Mouse (Mus musculus) neural tube, embryonic 11.5 days (tissue): ENCODE data around the gene Sectm1b. TPM values are rescaled to one million over a fixed set of nuclear protein-coding genes. Genes with fewer than 3 reads are reported as not detected.
"Not testable (repeated sequence)": the region's sequence is repeated elsewhere in the genome, so short reads cannot be mapped to it uniquely, and the experiment has no call there.

Source experiments
- ATAC-seq: fragments of 200-750 bp; cut with Nextera tagmentation; 2 replicates; pipeline ENCODE4 v1.8.0; 2017; ENCODE audit warnings: moderate number of reproducible peaks, mild to moderate bottlenecking, moderate TSS enrichment, moderate library complexity; ENCODE audit not compliant: insufficient read depth, low FRiP score, low TSS enrichment
- DNase-seq: peaks from one replicate; pipeline ENCODE4 v3.0.0-alpha.2; 2015; ENCODE audit warnings: low spot score
- H3K27ac ChIP-seq: fragments of 300-500 bp; sonication (generic); 2 replicates; pipeline ENCODE4 v1.5.1; 2014; ENCODE audit warnings: low read depth, mild to moderate bottlenecking, low read length
- H3K27me3 ChIP-seq: fragments of 300-500 bp; sonication (generic); 2 replicates; pipeline ENCODE4 v1.6.1; 2014; ENCODE audit warnings: mild to moderate bottlenecking, low read length, mixed read lengths; ENCODE audit not compliant: control insufficient read depth, insufficient read depth
- H3K36me3 ChIP-seq: fragments of 300-500 bp; sonication (generic); 2 replicates; pipeline ENCODE4 v1.6.1; 2014; ENCODE audit warnings: mild to moderate bottlenecking, low read length, moderate library complexity, mixed read lengths; ENCODE audit not compliant: control insufficient read depth, insufficient read depth
- H3K4me1 ChIP-seq: fragments of 300-500 bp; sonication (generic); 2 replicates; pipeline ENCODE4 v1.6.1; 2014; ENCODE audit warnings: low read length, mixed read lengths; ENCODE audit not compliant: control insufficient read depth, insufficient read depth
- H3K4me2 ChIP-seq: fragments of 300-500 bp; sonication (generic); 2 replicates; pipeline ENCODE4 v1.6.1; 2014; ENCODE audit warnings: low read depth, mild to moderate bottlenecking, moderate library complexity
- H3K4me3 ChIP-seq: fragments of 300-500 bp; sonication (generic); 2 replicates; pipeline ENCODE4 v1.5.1; 2014; ENCODE audit warnings: low read depth, low read length
- H3K9ac ChIP-seq: fragments of 300-500 bp; sonication (generic); 2 replicates; pipeline ENCODE4 v1.6.1; 2014; ENCODE audit warnings: mild to moderate bottlenecking, low read length
- H3K9me3 ChIP-seq: fragments of 300-500 bp; sonication (generic); 2 replicates; pipeline ENCODE4 v1.6.1; 2016; ENCODE audit warnings: low read length; ENCODE audit not compliant: control insufficient read depth
- WGBS: fragments of 180-500 bp; shearing (Covaris S2); extraction: QIAGEN DNeasy Blood & Tissue Kit; methylation state at CpG from one replicate; pipeline ENCODE4 v1.1.7; 2014; 5-methylcytosine and 5-hydroxymethylcytosine counted together
- polyA plus RNA-seq: library from polyadenylated mRNA; unstranded; fragments of >200 nt; fragmentation: Nextera tagmentation; extraction: Ambion mirVana; gene quantifications from 2 replicates; pipeline ENCODE4 v1.2.1, GENCODE M21; 2014

Sectm1b gene
- polyA plus RNA-seq, 1 experiment from 2014 or later, result not detected

GRCm38 (mm10) chr11:121082250-121082649, 18.9 kb upstream of the Sectm1b start:
- no peak overlapping the region for H3K4me2 ChIP-seq
- H3K27ac ChIP-seq, result no peak overlapping the region
- H3K9me3 ChIP-seq, result no peaks in the 10 kb centered on the region
- ATAC-seq, result no peak
- H3K4me1 ChIP-seq, result no peaks in the 10 kb centered on the region
- 85% methylated on average over 3 of the region's 3 CpGs for WGBS
- H3K9ac ChIP-seq, result no peak overlapping the region
- no peak overlapping the region for H3K4me3 ChIP-seq
- no peaks in the 10 kb centered on the region for H3K36me3 ChIP-seq
- DNase-seq, result no peak
- H3K27me3 ChIP-seq, result no peaks in the 10 kb centered on the region

- DNase-seq, result no peak
- Histone ChIP-seq H3K4me1 (no peaks in the 10 kb centered on the region), H3K4me2 (no peak within 1 kb of the TSS), H3K9ac (no peak within 1 kb of the TSS), H3K9me3 (no peaks in the 10 kb centered on the region), H3K27ac (no peak within 1 kb of the TSS), H3K36me3 (no peaks in the 10 kb centered on the region), H3K4me3 (no peak within 1 kb of the TSS), H3K27me3 (no peaks in the 10 kb centered on the region)
- 81% methylated on average over 3 of the region's 3 CpGs for WGBS
- no peak for ATAC-seq
These were observed 17.8 kb upstream of the Sectm1b start, which contains the start of gene Sectm1a for GRCm38 (mm10) chr11:121081120-121081519. Gene Sectm1a, minus strand, starts transcription at chr11:121081220.

GRCm38 (mm10) chr11:121080330-121080729, 17.0 kb upstream of the Sectm1b start:
- Histone ChIP-seq H3K36me3 (no peaks in the 10 kb centered on the region), H3K27ac (no peak overlapping the region), H3K4me1 (no peaks in the 10 kb centered on the region), H3K27me3 (no peaks in the 10 kb centered on the region), H3K4me3 (no peak overlapping the region), H3K4me2 (no peak overlapping the region), H3K9me3 (no peaks in the 10 kb centered on the region), H3K9ac (no peak overlapping the region)
- no peak for ATAC-seq
- no peak for DNase-seq
- WGBS, result 93% methylated on average over 8 of the region's 8 CpGs

- Histone ChIP-seq H3K27ac (no peak overlapping the region), H3K9me3 (no peaks in the 10 kb centered on the region), H3K9ac (no peak overlapping the region), H3K27me3 (no peaks in the 10 kb centered on the region), H3K36me3 (no peaks in the 10 kb centered on the region), H3K4me1 (no peaks in the 10 kb centered on the region), H3K4me2 (no peak overlapping the region), H3K4me3 (no peak overlapping the region)
- WGBS, result 77% methylated on average over 5 of the region's 5 CpGs
- DNase-seq (no peak), ATAC-seq (no peak)
These were observed 12.3 kb upstream of the Sectm1b start for GRCm38 (mm10) chr11:121075655-121076054.

- ATAC-seq, H3K27ac ChIP-seq, H3K9me3 ChIP-seq, H3K4me2 ChIP-seq, H3K36me3 ChIP-seq, H3K4me1 ChIP-seq, DNase-seq, H3K4me3 ChIP-seq, H3K27me3 ChIP-seq, H3K9ac ChIP-seq: not testable (repeated sequence)
- 92% methylated on average over 11 of the region's 16 CpGs for WGBS
These were observed 6.3 kb upstream of the Sectm1b start for GRCm38 (mm10) chr11:121069662-121070061.

GRCm38 (mm10) chr11:121067895-121068294, 4.5 kb upstream of the Sectm1b start:
- H3K9me3 ChIP-seq, result no peaks in the 10 kb centered on the region
- DNase-seq, result no peak
- no peak overlapping the region for H3K4me3 ChIP-seq
- no peaks in the 10 kb centered on the region for H3K4me1 ChIP-seq
- no peak overlapping the region for H3K4me2 ChIP-seq
- no peak for ATAC-seq
- WGBS, result 87% methylated on average over 2 of the region's 2 CpGs
- no peaks in the 10 kb centered on the region for H3K27me3 ChIP-seq
- no peak overlapping the region for H3K9ac ChIP-seq
- H3K27ac ChIP-seq, result no peak overlapping the region
- H3K36me3 ChIP-seq, result no peaks in the 10 kb centered on the region

- WGBS, result 83% methylated on average over 3 of the region's 3 CpGs
These were observed 828 bp upstream of the Sectm1b start for GRCm38 (mm10) chr11:121064197-121064596.

GRCm38 (mm10) chr11:121061615-121062014, 1.8 kb downstream of the Sectm1b start:
- Histone ChIP-seq H3K4me3 (no peak overlapping the region), H3K4me1 (no peaks in the 10 kb centered on the region), H3K9me3 (no peaks in the 10 kb centered on the region), H3K27me3 (no peaks in the 10 kb centered on the region), H3K9ac (no peak overlapping the region), H3K4me2 (no peak overlapping the region), H3K27ac (no peak overlapping the region), H3K36me3 (no peaks in the 10 kb centered on the region)
- no peak for DNase-seq
- no peak for ATAC-seq
- WGBS, result 87% methylated on average over 8 of the region's 8 CpGs

More at GRCm38 (mm10) chr11:121064197-121064596, 828 bp upstream of the Sectm1b start:
- Histone ChIP-seq H3K9ac (no peak overlapping the region), H3K36me3 (no peaks in the 10 kb centered on the region), H3K4me1 (no peaks in the 10 kb centered on the region), H3K4me2 (no peak overlapping the region), H3K9me3 (no peaks in the 10 kb centered on the region), H3K27ac (no peak overlapping the region), H3K4me3 (no peak overlapping the region), H3K27me3 (no peaks in the 10 kb centered on the region)
- ATAC-seq (no peak), DNase-seq (no peak)

GRCm38 (mm10) chr11:121060401-121061067, 2.8 kb downstream of the Sectm1b start:
- H3K4me1 ChIP-seq, H3K27me3 ChIP-seq, H3K9me3 ChIP-seq, H3K36me3 ChIP-seq, DNase-seq, H3K27ac ChIP-seq, ATAC-seq, H3K4me2 ChIP-seq, H3K9ac ChIP-seq, H3K4me3 ChIP-seq: not testable (repeated sequence)
- 96% methylated on average over 6 of the region's 6 CpGs for WGBS
